Mouse (Mus musculus): ENCODE measurements around the gene Gm42957. TPM values are rescaled to one million over a fixed set of nuclear protein-coding genes. Genes with fewer than 3 reads are reported as not detected.
"Not testable (repeated sequence)": the region's sequence is repeated elsewhere in the genome, so short reads cannot be mapped to it uniquely, and the experiment has no call there.

Gm42957 gene
- polyA plus RNA-seq, 1 experiment from 2014 or later = not detected

DNA sequence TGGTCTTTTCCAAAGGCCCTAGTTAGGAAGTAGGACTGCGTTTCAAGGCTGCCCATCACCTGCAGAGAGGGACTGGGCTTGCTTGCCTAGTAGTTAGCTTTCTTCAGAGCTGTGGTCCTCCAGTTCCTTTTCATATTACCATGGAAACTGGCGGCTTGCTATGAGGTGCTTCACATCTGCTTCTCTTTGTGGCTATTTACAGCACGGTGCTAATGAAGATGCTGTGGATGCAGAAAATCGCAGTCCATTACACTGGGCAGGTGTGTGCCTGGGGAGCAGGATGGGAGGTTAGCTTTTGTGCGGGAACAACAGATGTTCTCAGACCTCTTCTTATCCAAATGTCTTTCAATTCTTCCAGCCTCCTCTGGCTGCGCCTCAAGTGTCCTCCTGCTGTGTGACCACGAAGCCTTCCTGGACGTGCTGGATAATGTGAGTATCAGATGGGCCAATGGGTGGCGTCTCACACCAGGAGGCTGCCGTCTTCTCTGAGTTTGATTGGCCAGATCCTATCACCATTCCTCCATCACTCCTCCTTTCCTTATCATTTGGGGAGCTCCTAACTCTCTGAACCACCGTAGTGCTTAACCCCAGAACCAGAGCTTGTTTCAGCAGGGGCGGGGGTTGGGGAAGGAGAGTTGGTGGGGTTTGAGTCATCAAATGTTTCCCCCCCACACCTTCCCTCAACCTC lies 45.1 kb downstream of the Gm42957 start:
- ATAC-seq (replicated peaks; ENCODE audit: insufficient number of reproducible peaks, low FRiP score, low TSS enrichment, low read depth) = no peak
- Histone ChIP-seq H3K4me1 (ENCODE audit: control insufficient read depth, insufficient read depth, low read length) (no peaks in the 10 kb centered on the region), H3K4me2 (ENCODE audit: low read depth, low read length) (no peak overlapping the region), H3K4me3 (ENCODE audit: low read depth, low read length) (no peak overlapping the region), H3K27me3 (ENCODE audit: control insufficient read depth, insufficient read depth, low read length) (peaks cover 5% of the 10 kb centered on the region; the same call in 1 of the 2 replicates), H3K9me3 (replicated peaks; ENCODE audit: control insufficient read depth, low read length) (no peaks in the 10 kb centered on the region), H3K9ac (replicated peaks; ENCODE audit: low read length) (no peak overlapping the region), H3K36me3 (replicated peaks; ENCODE audit: control insufficient read depth, insufficient read depth, low read depth, low read length) (no peaks in the 10 kb centered on the region), H3K27ac (replicated peaks; ENCODE audit: low read depth, low read length) (no peak overlapping the region)
- 16% methylated on average over 12 of the region's 12 CpGs for WGBS
- no peak for DNase-seq (ENCODE audit: low spot score)

DNA sequence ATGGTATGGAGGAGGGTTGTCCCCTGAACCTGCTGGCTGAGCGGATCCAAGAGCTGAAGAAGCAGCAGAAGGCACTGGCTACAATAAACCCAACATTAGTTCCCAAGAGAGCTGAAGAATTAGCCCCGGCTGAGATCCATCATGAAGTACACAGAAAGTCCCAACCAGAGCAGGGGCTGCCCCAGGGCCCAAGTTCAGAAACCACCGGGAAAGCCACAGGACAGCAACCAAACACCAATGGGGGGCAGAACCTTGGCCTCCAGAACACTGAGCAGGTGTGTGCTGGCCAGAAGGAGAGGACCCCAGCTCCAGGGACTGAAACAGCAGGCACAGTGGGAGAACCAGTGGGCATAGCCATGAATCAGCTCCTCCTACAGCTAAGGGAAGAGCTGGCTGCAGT lies 48.2 kb downstream of the Gm42957 start:
- no peak for ATAC-seq (replicated peaks; ENCODE audit: insufficient number of reproducible peaks, low FRiP score, low TSS enrichment, low read depth)
- no peaks in the 10 kb centered on the region for H3K36me3 ChIP-seq (replicated peaks; ENCODE audit: control insufficient read depth, insufficient read depth, low read depth, low read length)
- no peaks in the 10 kb centered on the region for H3K4me1 ChIP-seq (ENCODE audit: control insufficient read depth, insufficient read depth, low read length)
- DNase-seq (ENCODE audit: low spot score) = no peak
- H3K27me3 ChIP-seq (ENCODE audit: control insufficient read depth, insufficient read depth, low read length) = peaks cover 5% of the 10 kb centered on the region; the same call in 1 of the 2 replicates
- WGBS = 83% methylated on average over 3 of the region's 3 CpGs
- no peak overlapping the region for H3K4me3 ChIP-seq (ENCODE audit: low read depth, low read length)
- H3K4me2 ChIP-seq (ENCODE audit: low read depth, low read length) = no peak overlapping the region
- no peak overlapping the region for H3K27ac ChIP-seq (replicated peaks; ENCODE audit: low read depth, low read length)
- no peak overlapping the region for H3K9ac ChIP-seq (replicated peaks; ENCODE audit: low read length)
- no peaks in the 10 kb centered on the region for H3K9me3 ChIP-seq (replicated peaks; ENCODE audit: control insufficient read depth, low read length)

DNA sequence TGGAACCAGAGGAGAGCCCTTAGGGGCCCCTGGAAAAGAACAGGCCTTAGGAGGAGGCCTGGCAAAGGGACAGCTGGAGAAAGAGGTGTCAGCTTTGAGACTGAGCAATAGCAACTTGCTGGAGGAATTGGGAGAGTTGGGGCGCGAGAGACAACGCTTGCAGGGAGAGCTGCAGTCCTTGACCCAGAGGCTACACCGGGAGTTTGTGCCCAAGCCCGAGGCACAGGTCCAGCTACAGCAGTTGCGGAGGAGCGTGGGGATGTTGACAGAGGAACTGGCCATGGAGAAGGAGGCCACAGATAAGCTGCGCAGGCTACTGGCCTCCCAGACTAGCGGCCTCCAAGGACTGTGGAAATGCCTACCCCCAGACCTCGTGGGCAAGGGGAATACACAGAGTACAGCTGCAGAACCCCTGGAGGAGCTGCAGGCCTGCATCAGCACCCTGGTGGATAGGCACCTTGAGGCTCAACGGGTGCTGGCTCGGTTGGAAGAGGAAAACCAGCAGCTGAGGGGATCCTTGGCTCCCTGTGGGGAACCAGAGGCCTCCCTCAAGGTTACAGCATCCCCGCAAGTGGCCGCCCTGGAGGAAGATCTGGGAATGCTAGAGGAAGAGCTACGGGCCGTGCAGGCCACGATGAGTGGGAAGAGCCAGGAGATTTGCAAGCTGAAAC lies 49.0 kb downstream of the Gm42957 start:
- H3K9ac ChIP-seq (replicated peaks; ENCODE audit: low read length) = no peak overlapping the region
- H3K4me2 ChIP-seq (ENCODE audit: low read depth, low read length) = peak overlapping the region; percentile 30; the same call in 1 of the 2 replicates
- no peaks in the 10 kb centered on the region for H3K9me3 ChIP-seq (replicated peaks; ENCODE audit: control insufficient read depth, low read length)
- no peak for ATAC-seq (replicated peaks; ENCODE audit: insufficient number of reproducible peaks, low FRiP score, low TSS enrichment, low read depth)
- no peaks in the 10 kb centered on the region for H3K4me1 ChIP-seq (ENCODE audit: control insufficient read depth, insufficient read depth, low read length)
- 52% methylated on average over 17 of the region's 17 CpGs for WGBS
- H3K4me3 ChIP-seq (ENCODE audit: low read depth, low read length) = peak overlapping the region; percentile 14; the same call in 1 of the 2 replicates
- DNase-seq (ENCODE audit: low spot score) = no peak
- H3K36me3 ChIP-seq (replicated peaks; ENCODE audit: control insufficient read depth, insufficient read depth, low read depth, low read length) = no peaks in the 10 kb centered on the region
- H3K27me3 ChIP-seq (ENCODE audit: control insufficient read depth, insufficient read depth, low read length) = peaks cover 5% of the 10 kb centered on the region; the same call in 1 of the 2 replicates
- H3K27ac ChIP-seq (replicated peaks; ENCODE audit: low read depth, low read length) = no peak overlapping the region

DNA sequence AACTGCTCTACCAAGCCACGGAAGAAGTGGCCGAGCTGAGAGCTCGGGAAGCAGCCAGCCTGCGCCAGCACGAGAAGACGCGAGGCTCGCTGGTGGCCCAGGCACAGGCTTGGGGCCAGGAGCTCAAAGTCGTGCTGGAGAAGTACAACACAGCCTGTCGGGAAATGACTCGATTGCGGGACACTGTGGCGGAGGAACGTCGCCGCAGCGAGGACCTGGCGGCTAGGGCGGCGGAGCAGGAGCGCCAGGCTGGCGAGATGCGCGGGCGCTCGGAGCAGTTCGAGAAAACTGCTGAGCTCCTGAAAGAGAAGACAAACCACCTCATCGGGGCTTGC lies 49.5 kb downstream of the Gm42957 start:
- peak overlapping the region; percentile 30 for H3K4me2 ChIP-seq (ENCODE audit: low read depth, low read length)
- H3K4me3 ChIP-seq (ENCODE audit: low read depth, low read length) = peak overlapping the region; percentile 14
- peak overlapping the region; percentile 19; the same call in 1 of the 2 replicates for H3K9ac ChIP-seq (replicated peaks; ENCODE audit: low read length)
- no peaks in the 10 kb centered on the region for H3K4me1 ChIP-seq (ENCODE audit: control insufficient read depth, insufficient read depth, low read length)
- DNase-seq (ENCODE audit: low spot score) (no peak), ATAC-seq (replicated peaks; ENCODE audit: insufficient number of reproducible peaks, low FRiP score, low TSS enrichment, low read depth) (no peak)
- H3K9me3 ChIP-seq (replicated peaks; ENCODE audit: control insufficient read depth, low read length) = no peaks in the 10 kb centered on the region
- WGBS = 37% methylated on average over 28 of the region's 28 CpGs
- no peak overlapping the region for H3K27ac ChIP-seq (replicated peaks; ENCODE audit: low read depth, low read length)
- peaks cover 5% of the 10 kb centered on the region; the same call in 1 of the 2 replicates for H3K27me3 ChIP-seq (ENCODE audit: control insufficient read depth, insufficient read depth, low read length)
- H3K36me3 ChIP-seq (replicated peaks; ENCODE audit: control insufficient read depth, insufficient read depth, low read depth, low read length) = no peaks in the 10 kb centered on the region

DNA sequence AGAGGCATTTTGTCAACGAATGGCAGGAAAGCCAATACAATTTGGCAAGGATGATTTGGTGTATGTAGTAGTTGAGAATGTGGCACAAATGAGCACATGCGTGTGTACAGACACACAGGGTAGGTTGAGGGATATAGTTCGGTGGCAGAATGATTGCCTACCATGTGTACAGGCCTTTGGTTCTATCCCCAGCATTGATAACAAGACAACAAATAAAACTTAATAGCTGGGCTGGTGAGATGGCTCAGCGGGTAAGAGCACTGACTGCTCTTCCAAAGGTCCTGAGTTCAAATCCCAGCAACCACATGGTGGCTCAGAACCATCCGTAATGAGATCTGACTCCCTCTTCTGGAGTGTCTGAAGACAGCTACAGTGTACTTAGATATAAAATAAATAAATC lies 50.8 kb downstream of the Gm42957 start:
- H3K9ac ChIP-seq (replicated peaks; ENCODE audit: low read length); H3K4me3 ChIP-seq (ENCODE audit: low read depth, low read length); H3K4me2 ChIP-seq (ENCODE audit: low read depth, low read length); H3K4me1 ChIP-seq (ENCODE audit: control insufficient read depth, insufficient read depth, low read length); DNase-seq (ENCODE audit: low spot score); H3K27ac ChIP-seq (replicated peaks; ENCODE audit: low read depth, low read length); H3K27me3 ChIP-seq (ENCODE audit: control insufficient read depth, insufficient read depth, low read length); H3K9me3 ChIP-seq (replicated peaks; ENCODE audit: control insufficient read depth, low read length); H3K36me3 ChIP-seq (replicated peaks; ENCODE audit: control insufficient read depth, insufficient read depth, low read depth, low read length); ATAC-seq (replicated peaks; ENCODE audit: insufficient number of reproducible peaks, low FRiP score, low TSS enrichment, low read depth): not testable (repeated sequence)
- WGBS = 88% methylated on average over 5 of the region's 5 CpGs

DNA sequence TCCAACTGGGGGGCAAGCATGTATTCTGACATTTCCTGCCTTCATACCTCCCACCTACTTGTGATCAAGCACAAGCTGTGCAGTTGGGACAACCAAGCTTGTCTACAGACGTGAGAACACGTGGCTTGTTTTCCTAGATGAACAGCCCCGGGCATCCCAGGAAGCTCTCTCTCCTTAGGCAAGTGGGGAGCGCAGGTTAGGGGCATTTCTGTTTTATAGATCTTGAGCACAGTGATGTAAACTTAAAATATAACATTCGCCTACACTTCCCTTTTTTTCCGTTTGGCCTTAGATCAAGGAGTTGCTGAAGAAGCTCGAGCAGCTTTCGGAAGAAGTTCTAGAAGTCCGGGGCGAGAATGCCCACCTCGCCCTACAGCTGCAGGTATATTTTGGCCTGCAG lies 53.6 kb downstream of the Gm42957 start:
- DNase-seq (ENCODE audit: low spot score) (no peak), ATAC-seq (replicated peaks; ENCODE audit: insufficient number of reproducible peaks, low FRiP score, low TSS enrichment, low read depth) (no peak)
- no peaks in the 10 kb centered on the region for H3K9me3 ChIP-seq (replicated peaks; ENCODE audit: control insufficient read depth, low read length)
- no peak overlapping the region for H3K4me2 ChIP-seq (ENCODE audit: low read depth, low read length)
- H3K4me1 ChIP-seq (ENCODE audit: control insufficient read depth, insufficient read depth, low read length) = no peaks in the 10 kb centered on the region
- no peak overlapping the region for H3K4me3 ChIP-seq (ENCODE audit: low read depth, low read length)
- WGBS = 84% methylated on average over 11 of the region's 11 CpGs
- no peaks in the 10 kb centered on the region for H3K36me3 ChIP-seq (replicated peaks; ENCODE audit: control insufficient read depth, insufficient read depth, low read depth, low read length)
- H3K27me3 ChIP-seq (ENCODE audit: control insufficient read depth, insufficient read depth, low read length) = peaks cover 5% of the 10 kb centered on the region; the same call in 1 of the 2 replicates
- H3K9ac ChIP-seq (replicated peaks; ENCODE audit: low read length) = no peak overlapping the region
- no peak overlapping the region for H3K27ac ChIP-seq (replicated peaks; ENCODE audit: low read depth, low read length)

DNA sequence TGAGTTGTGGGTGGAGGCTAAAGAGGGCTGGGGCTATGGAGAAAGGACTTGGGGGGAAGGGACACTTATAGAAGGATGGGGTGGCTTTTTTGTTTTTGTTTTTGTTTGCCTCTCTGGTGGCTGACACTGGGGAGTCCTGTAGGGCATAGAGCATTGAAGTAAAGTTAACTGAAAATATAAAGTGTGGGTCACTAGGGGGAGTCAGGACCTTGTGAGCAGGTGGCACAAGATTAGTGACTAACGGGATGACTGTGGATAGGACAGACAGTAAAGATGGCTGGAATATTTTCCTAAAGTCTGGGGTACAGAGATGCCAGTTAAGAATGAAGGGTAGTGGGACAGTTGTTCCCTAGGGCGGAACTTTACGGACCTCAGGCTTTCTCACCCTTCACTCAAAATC lies 55.0 kb downstream of the Gm42957 start:
- Histone ChIP-seq H3K9ac (replicated peaks; ENCODE audit: low read length) (no peak overlapping the region), H3K9me3 (replicated peaks; ENCODE audit: control insufficient read depth, low read length) (no peaks in the 10 kb centered on the region), H3K4me3 (ENCODE audit: low read depth, low read length) (no peak overlapping the region), H3K4me1 (ENCODE audit: control insufficient read depth, insufficient read depth, low read length) (no peaks in the 10 kb centered on the region), H3K27me3 (ENCODE audit: control insufficient read depth, insufficient read depth, low read length) (no peaks in the 10 kb centered on the region), H3K4me2 (ENCODE audit: low read depth, low read length) (no peak overlapping the region), H3K36me3 (replicated peaks; ENCODE audit: control insufficient read depth, insufficient read depth, low read depth, low read length) (no peaks in the 10 kb centered on the region), H3K27ac (replicated peaks; ENCODE audit: low read depth, low read length) (no peak overlapping the region)
- DNase-seq (ENCODE audit: low spot score) (no peak), ATAC-seq (replicated peaks; ENCODE audit: insufficient number of reproducible peaks, low FRiP score, low TSS enrichment, low read depth) (no peak)
- WGBS = 55% methylated on average over 3 of the region's 3 CpGs

DNA sequence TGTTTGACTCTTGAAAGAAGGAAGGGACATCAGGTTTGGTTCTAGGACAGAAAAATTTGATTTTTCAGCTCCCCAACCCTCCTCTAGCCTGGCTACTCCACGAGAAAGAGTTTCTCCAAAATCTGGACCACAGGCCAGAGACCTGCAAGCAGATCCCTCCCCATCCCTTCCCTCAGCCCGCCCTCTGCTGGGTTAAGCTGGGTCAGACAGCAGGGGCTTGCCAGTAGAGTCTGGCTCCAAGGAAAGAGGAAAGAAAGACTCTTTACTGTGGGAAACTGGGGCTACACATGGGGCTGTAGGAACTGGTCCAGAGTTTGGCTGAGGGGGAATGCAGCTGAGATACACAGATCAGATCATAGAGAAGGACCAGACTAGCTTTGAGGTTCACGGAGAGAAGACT lies 57.2 kb downstream of the Gm42957 start:
- H3K9me3 ChIP-seq (replicated peaks; ENCODE audit: control insufficient read depth, low read length) = no peaks in the 10 kb centered on the region
- no peaks in the 10 kb centered on the region for H3K27me3 ChIP-seq (ENCODE audit: control insufficient read depth, insufficient read depth, low read length)
- H3K9ac ChIP-seq (replicated peaks; ENCODE audit: low read length) = no peak overlapping the region
- H3K4me1 ChIP-seq (ENCODE audit: control insufficient read depth, insufficient read depth, low read length) = no peaks in the 10 kb centered on the region
- no peak overlapping the region for H3K4me2 ChIP-seq (ENCODE audit: low read depth, low read length)
- peak; percentile 45 for DNase-seq (ENCODE audit: low spot score)
- WGBS = 20% methylated on average over 3 of the region's 3 CpGs
- H3K27ac ChIP-seq (replicated peaks; ENCODE audit: low read depth, low read length) = no peak overlapping the region
- ATAC-seq (replicated peaks; ENCODE audit: insufficient number of reproducible peaks, low FRiP score, low TSS enrichment, low read depth) = no peak
- H3K36me3 ChIP-seq (replicated peaks; ENCODE audit: control insufficient read depth, insufficient read depth, low read depth, low read length) = no peaks in the 10 kb centered on the region
- H3K4me3 ChIP-seq (ENCODE audit: low read depth, low read length) = no peak overlapping the region
